Mouse (Mus musculus) left cerebral cortex, postnatal 25 days (tissue): ENCODE measurements at regions not wholly inside any gene's neighbourhood (a gene's known extent, or its start where the extent isn't known, plus 50 kb on each side); places are given as distances from the start of the nearest gene placed in this dataset.

Source experiments
- DNase-seq, 2 experiments: peaks; one replicate each; pipeline ENCODE4 v3.0.0; 2022; ENCODE audit warnings: low spot score in 2 of 2, mixed read lengths in 1 of 2
- intact Hi-C: fragments of 180-260 bp; cut with DNase I; formaldehyde crosslinking; loops from one replicate; pipeline ENCODE4 v1.15.1; 2025

- intact Hi-C loops: no loop called here
- DNase-seq: peak in 1 of 2 experiments; percentile 68
These were observed 63.9 kb downstream of the Gm21834 start for GRCm38 (mm10) chr17:57678161-57678560.
